ENCODE assay signal across 8 mouse cellular contexts in the genomic region with DNA sequence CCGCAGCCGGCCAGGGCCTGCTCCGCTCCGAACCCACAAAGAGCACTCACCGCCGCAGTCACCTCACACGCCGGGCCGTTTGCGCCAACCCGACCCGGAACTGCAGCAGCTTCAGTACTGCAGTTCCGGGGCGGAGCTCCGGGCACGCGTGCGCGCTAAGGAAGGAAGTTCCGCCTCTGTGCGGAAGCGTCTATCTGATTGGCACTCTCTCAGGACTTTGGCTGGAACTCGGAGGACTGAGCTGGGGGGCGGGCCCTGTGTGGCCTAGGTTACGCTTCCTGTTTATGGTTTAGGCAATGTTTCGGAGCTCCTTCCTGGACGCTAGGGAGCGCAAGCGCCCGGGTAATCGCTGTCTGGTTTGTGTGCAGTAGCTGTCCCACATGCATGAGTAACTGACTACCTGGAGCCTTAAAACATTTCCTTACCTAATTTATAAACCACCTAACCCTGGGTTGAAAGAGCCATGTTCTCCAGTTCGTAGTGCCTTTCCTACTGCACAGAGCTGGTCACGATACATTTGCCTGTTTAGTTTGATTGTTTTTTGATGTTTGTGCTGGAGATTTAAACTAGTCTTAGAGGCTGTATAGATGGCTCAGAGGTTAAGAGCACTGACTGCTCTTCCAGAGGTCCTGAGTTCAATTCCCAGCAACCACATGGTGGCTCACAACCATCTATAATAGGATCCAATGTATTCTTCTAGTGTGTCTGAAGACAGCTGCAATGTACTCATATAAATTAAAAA. TPM values are rescaled to one million over a fixed set of nuclear protein-coding genes. Genes with fewer than 3 reads are reported as not detected.
DNase-seq lines count a peak whose midpoint lies in the region; ATAC-seq lines count a peak whose summit lies in the region.

A gene (minus strand): TSS at position 102 of the 742 bp plus-strand sequence.

- peak; percentile 97 for ATAC-seq in megakaryocyte progenitor cell, adult 5-6 weeks (replicated peaks; ENCODE audit: poor library complexity)

- DNase-seq in adipocyte (ENCODE audit: low spot score): peak; percentile 99
- peak; percentile 97 for DNase-seq in embryo, embryonic 10 days (ENCODE audit: low spot score)
- DNase-seq in gastrocnemius, postnatal 10 days: peak; percentile 93
- peak; percentile 99 for DNase-seq in induced T-regulatory cell, adult 2 months (ENCODE audit: low read depth)
- DNase-seq in left cerebral cortex, adult 9 months (ENCODE audit: low spot score in 2 of 2): peak; percentile 97 to 99
- DNase-seq in right cerebral cortex, postnatal 14 days: peak; percentile 93
- peak; percentile 96 to 98 for DNase-seq in urinary bladder, postnatal 36 days (ENCODE audit: low spot score in 2 of 2)

RNA-seq across cellular contexts. Expression of the gene that starts here (rescaled TPM):
- total RNA-seq in gastrocnemius, postnatal 10 days (2021): 10 to 100 TPM; 45.5 to 48.7 TPM
- 77.9 and 79.7 TPM in 2 replicates for total RNA-seq in megakaryocyte progenitor cell, adult 5-6 weeks (2015)
- total RNA-seq in megakaryocyte progenitor cell, adult 5-6 weeks (2017): 82.6 and 119 TPM in 2 replicates

Comparison
In these comparisons a context has a peak if more than half of its experiments do, and no peak if none do; other contexts are left out.
1. Peak in every context shown above with its lines: DNase-seq and ATAC-seq.